Mouse (Mus musculus) G1E-ER4 (cell line): Measurements from ENCODE around the gene Mrpl51. TPM values are rescaled to one million over a fixed set of nuclear protein-coding genes. Genes with fewer than 3 reads are reported as not detected.

Experiments
- GATA1 ChIP-seq: IDR thresholded peaks from one replicate; pipeline ENCODE4 v1.8.0; 2012; ENCODE audit warnings: low read length, inconsistent platforms
- polyA plus RNA-seq: library from polyadenylated mRNA; stranded (reverse); fragments of >175 nt; gene quantifications from 2 replicates; pipeline ENCODE4 v1.2.3, GENCODE M21; 2012

The Mrpl51 gene
- polyA plus RNA-seq, 1 experiment, result 228 TPM

DNA sequence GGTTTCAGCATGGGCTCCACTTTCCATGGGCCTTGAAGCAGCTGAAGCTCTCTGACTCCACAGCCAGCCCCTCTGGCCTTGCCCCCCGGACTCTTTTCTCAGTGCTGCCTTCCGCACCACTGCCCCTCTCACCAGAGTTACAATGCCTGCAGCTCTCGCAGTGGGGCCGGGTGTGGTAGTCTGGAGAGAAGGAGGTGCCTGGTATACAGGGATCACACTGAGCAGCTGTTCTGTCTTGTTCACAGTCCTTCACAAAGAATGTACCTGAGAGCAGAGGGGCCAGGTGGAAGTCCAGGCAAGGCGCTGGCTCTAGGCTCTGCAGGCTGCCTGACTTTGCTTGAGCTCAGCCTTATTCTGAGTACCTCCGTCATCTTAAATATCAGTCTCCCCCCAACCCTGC lies 44.7 kb downstream of the Mrpl51 start:
- no peak for TF ChIP-seq GATA1

DNA sequence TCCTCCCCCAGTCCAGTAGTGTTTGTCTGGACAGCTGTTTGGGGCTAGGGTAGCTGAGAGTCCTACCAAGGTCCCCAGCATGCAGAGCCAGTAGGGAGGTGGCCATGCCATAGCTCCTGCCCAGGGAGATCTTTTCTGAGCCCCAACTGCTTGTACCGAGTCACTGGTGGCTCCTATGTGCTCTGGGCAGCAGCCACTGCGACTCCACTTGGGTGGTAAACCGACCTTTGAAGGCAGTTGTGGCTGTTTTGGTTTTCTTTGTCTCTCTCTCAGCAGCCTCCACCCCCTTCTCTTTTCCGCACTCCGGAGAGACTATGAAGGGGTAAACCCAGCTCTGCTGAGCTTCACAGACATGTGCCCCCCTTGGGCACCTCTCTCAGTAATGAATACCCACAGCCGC lies 45.2 kb downstream of the Mrpl51 start, which contains the start of gene Cd27:
Cd27 (minus strand) TSS at position 229 of the 400 bp plus-strand sequence.
- TF ChIP-seq GATA1, result no peak

DNA sequence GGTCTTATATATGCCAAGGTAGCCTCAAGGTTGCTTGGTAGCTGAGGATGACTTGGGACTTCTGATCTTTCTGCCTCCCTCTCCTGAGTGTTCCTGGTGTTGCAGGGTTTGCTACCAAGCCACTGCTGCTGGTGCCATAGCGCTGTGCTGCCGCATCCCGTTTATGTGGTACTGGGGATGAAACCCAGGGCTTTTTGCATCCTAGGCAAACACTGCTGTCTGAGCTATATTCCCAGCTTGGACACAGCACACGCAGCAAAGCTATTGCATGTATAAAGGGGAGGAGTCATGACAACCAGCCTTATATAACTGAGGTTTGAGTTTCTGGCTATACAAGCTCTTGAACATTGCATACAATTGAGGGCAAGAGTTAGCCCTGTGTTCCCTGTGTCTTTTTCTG lies 45.8 kb downstream of the Mrpl51 start:
- no peak for TF ChIP-seq GATA1

DNA sequence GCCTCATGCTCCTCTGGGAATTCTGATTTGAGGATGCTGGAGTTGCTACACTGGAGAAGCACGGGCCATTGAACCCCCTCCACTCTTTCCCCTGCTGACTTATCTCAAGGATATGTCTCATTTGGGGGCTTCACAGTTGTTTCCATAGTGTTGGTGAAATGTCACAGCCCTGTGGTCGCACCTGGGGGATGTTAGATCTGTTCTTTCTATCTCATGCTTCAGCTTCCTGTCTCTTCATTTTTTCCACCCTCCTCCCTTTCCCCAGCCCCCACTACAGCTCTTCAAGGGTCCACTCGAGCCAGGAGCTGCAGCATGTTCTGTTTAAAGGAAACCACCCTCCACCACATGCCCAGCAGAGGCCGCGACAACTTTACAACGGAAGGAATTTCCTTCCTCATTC lies 46.8 kb downstream of the Mrpl51 start:
- no peak for TF ChIP-seq GATA1

DNA sequence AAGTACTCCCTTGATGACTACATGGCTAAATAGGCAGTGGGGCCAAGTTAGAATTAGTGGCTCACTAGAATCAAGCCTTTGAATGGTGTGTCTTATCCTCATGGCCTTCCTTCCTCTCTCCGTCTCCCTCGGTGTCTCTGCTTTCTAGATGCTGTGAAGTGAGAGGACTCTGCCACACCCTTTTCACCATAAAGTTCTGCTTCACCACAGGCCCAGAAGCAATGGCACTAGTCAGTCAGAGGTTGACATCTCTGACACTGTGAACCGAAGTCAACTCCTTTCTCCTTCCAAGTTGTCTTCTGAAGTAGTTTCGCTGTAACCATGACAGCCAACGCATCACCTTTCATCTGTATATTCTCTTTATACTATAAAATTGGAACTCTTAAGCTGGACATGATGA lies 47.9 kb downstream of the Mrpl51 start:
- no peak for TF ChIP-seq GATA1

DNA sequence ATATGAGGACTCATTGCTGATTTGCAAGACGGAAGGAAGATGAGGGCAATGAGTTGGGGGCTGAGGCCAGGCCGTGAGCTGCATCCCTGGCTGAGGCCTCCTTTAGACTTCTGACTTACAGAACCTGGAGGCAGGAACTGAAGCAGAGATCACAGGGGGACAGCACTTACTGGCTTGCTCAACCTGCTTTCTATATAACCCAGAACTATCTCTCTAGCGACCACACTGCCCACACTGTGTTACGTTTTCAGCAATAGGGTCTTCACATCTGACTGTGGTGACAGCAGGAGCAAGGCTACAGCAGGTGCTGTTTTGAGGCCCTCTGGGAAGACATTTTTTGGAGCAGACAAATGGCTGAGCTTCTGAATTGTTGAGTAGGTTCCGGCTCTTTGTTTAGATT lies 49.0 kb downstream of the Mrpl51 start:
- no peak for TF ChIP-seq GATA1

DNA sequence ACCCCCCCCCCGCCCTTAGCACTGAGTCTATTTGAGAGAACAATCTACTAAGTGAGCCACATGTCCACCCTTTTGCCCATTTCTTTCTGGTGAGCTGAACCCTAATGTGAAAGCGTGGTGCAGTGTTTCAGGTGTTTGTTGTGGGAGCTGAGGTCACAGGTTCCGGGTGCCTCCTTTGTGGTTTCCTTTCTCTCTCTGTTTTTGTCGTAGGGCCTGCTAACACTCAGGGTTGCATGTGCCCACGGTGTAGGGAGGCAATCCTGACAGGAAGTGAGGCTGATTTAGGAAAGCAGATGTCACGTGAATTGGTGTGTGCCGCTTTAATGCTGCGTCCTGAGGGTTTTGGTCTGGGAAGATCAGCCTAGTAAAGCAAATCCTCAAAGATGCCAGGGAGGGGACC lies 50.0 kb downstream of the Mrpl51 start:
- no peak for TF ChIP-seq GATA1

DNA sequence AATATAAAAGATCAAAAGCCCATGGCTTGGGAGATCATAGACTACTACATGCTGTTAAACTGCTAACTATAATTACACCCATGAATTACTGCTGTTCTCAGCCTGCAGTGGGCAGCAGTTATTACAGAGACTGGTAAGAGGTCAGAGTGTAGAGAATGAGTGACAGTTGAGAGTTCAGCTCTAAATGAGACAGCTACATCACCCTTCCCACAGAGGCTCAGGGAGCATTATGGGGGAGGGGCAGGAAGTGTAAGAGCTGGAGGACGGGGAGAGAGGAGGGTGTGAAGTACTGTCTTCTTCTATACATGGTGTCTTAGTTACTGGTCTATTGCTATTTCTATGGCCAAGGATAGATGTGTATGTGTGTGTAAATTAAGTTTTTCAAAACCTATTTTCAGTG lies 53.0 kb downstream of the Mrpl51 start:
- no peak for TF ChIP-seq GATA1

Other genes starting within 250 kb of the Mrpl51 start
- gene Cops7a, start 226.3 kb upstream of the Mrpl51 start, polyA plus RNA-seq, result 93.0 and 105 TPM in 2 replicates
- gene Pianp, start 195.1 kb upstream of the Mrpl51 start, polyA plus RNA-seq, result not detected in 2 replicates
- 59.3 and 76.3 TPM in 2 replicates for gene Zfp384, start 182.7 kb upstream of the Mrpl51 start, polyA plus RNA-seq
- 15.9 and 16.1 TPM in 2 replicates for gene Ing4, start 152.0 kb upstream of the Mrpl51 start, polyA plus RNA-seq
- 3.0 and 4.4 TPM in 2 replicates for gene Acrbp, start 142.1 kb upstream of the Mrpl51 start, polyA plus RNA-seq
- 0.81 and 1.7 TPM in 2 replicates for gene Lpar5, start 123.9 kb upstream of the Mrpl51 start, polyA plus RNA-seq
- gene Chd4, start 95.8 kb upstream of the Mrpl51 start, polyA plus RNA-seq, result 194 and 228 TPM in 2 replicates
- gene Nop2, start 59.9 kb upstream of the Mrpl51 start, polyA plus RNA-seq, result 49.3 and 104 TPM in 2 replicates
- gene Iffo1, start 46.6 kb upstream of the Mrpl51 start, polyA plus RNA-seq, result 23.6 and 29.7 TPM in 2 replicates
- gene Gapdh, start 25.3 kb upstream of the Mrpl51 start, polyA plus RNA-seq, result 12,939 and 20,956 TPM in 2 replicates
- gene Ncapd2, start 100 bp upstream of the Mrpl51 start, polyA plus RNA-seq, result 265 and 289 TPM in 2 replicates
- gene Vamp1, start 23.8 kb downstream of the Mrpl51 start, polyA plus RNA-seq, result 2.3 and 3.1 TPM in 2 replicates
- 1.9 and 2.2 TPM in 2 replicates for gene Tapbpl, start 40.1 kb downstream of the Mrpl51 start, polyA plus RNA-seq
- not detected in 2 replicates for gene Cd27, start 45.2 kb downstream of the Mrpl51 start, polyA plus RNA-seq
- gene Tuba3a, start 94.2 kb downstream of the Mrpl51 start, polyA plus RNA-seq, result not detected in 2 replicates
- gene Ltbr, start 122.1 kb downstream of the Mrpl51 start, polyA plus RNA-seq, result not detected in 2 replicates
- not detected in 2 replicates for gene Scnn1a, start 128.9 kb downstream of the Mrpl51 start, polyA plus RNA-seq
- not detected in 2 replicates for gene Tnfrsf1a, start 157.6 kb downstream of the Mrpl51 start, polyA plus RNA-seq
- gene Plekhg6, start 189.0 kb downstream of the Mrpl51 start, polyA plus RNA-seq, result not detected in 2 replicates